Mouse (Mus musculus) retina, postnatal 7 days (tissue): ENCODE data around the gene Tyrobp.

Experiments
- DNase-seq: peaks from one replicate; pipeline ENCODE4 v3.0.0-alpha.2; 2012; ENCODE audit warnings: low read depth, low spot score

Tyrobp gene

GRCm38 (mm10) chr7:30413596-30413995 is at the start of gene Tyrobp:
Gene Tyrobp (plus strand): TSS chr7:30413760.
- DNase-seq, result no peak

GRCm38 (mm10) chr7:30367466-30367865 is 46.1 kb upstream of the Tyrobp start:
- no peak for DNase-seq

DNA sequence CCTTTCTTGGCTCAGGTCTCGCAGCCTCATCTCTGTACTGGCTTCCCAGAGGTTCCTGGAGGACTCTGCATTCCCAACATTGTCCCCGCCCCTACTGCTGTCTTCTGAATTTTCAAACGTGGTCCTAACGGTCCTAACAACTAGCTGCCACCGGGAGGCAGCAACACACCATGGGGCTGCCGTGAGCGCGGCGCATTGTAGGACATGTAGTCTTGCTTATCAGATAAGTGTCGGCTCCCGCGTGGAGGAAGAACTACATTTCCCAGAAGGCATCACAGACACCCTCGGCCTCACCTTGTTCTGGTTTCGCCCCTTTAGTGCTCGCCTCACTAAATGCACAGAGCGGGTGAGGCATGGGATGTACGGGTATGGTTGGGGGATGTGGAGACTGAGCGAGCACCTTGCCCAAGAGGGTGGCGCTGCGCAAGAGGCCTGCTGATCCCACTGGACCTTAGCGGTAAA is 40.0 kb upstream of the Tyrobp start:
- peak; percentile 89 for DNase-seq

- DNase-seq, result no peak
These were observed 33.5 kb upstream of the Tyrobp start for GRCm38 (mm10) chr7:30380061-30380460.

DNA sequence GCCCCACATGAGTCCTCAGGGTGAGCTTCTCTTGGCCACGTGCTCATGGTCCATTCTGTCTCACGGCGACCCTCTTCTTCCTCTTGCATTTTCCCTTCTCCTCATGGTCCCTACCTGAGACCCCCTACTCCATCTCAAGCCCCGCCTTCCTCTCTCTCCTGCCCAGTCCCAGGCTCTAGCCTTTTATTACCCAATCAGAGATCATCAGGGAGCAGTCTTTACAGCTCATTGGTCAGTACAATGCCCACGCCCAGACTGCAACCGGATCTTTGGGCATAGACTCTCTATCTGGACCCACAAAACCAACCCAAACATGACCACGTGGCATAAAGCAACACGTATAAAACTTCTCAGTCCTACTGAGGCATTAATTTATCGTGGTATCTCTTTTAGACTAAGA is 29.5 kb upstream of the Tyrobp start:
- no peak for DNase-seq

DNA sequence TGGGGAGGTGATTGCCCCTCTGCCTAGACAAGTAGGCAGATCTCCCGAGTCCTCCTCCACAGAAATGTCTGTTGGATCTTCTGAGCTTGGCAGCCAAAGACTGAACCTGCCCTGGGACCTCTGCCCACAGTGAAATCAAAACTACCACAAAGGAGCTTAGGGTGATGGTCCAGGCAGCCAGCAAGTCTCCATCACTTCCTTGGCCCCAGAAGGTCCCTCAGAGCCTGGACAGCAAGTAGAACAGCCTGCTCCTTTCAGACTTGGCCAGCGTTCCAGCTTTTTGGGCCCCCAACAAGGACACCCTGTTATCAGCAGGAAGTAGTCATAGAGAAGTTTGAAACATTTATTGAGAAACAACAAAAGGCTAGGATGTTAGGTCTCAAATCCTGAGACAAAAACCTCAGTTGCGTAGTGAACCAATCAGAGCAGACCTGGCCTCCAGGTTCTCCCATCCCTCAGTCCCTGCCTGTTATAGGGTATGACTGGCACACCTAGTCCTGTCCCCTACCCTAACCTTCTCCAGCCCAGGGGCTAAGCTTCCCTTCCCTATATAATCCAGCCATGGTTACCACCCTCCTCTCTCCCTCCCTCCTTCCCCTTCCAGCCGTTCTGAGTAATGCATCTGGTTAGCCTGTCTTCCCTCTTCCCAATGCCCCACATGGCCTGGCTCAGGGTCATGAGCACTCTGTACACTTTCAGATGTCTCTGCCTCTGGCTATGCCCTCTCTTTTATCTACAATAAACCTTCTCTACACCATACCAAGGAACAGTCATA is 20.6 kb upstream of the Tyrobp start:
- DNase-seq, result no peak

- no peak for DNase-seq
These were observed 19.9 kb upstream of the Tyrobp start for GRCm38 (mm10) chr7:30393631-30394030.

DNA sequence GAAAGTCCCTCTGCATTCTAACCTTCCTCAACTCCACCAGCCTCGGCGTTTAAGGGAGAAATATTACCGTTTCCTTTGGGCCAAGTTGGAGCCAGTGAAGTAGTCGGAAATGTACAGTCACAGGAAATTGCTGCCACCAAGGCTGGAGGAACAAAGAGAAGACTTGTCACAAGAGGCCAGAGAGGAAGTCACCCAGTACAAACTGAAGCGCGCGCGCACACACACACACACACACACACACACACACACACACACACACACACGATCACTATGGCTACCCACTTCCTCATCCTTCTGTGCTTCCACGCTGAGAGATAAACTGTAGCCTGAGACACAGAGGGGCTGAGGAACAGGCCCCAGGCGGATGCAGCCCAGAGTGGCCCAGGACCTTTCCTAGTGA is 19.2 kb upstream of the Tyrobp start:
- DNase-seq, result no peak

DNA sequence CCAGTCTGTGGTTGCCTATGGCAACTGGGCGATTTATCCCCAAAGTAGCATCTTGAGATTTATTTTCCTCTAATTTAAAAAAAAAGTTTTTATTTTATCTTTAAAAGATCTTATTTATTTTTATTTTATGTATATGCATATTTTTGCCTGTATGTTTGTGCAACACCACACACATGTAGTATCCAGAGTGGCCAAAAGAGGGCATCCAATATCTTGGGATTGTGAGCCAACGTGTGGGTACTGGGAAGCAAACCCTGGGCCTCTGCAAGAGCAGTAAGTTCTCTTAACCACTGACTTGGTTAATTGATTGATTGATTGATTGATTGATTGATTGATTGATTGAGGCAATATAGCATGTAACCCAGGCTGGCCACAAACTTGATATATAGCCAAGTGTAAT is 18.7 kb upstream of the Tyrobp start:
- DNase-seq, result no peak

DNA sequence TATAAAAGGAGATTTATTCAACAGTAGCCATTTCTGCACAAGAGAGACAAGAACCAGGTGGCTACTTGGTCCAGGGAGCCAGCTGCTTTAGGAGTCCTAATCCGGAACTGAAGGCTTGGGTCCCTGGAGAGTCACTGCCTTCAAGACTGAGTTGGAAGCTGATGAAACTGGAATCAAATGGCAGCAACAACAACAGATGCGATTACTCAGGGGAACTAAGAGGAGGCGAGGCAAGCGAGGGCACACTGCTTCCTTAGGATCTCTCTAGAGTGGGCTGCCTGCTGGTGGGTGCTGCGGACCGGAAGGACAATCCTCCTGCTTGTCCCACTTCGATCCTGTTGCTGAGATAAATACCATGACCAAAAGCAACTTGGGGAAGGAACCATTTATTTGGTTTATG is 13.9 kb upstream of the Tyrobp start:
- no peak for DNase-seq

GRCm38 (mm10) chr7:30402343-30402742 is 11.2 kb upstream of the Tyrobp start:
- DNase-seq, result no peak

GRCm38 (mm10) chr7:30408639-30409038 is 4.9 kb upstream of the Tyrobp start:
- no peak for DNase-seq

DNA sequence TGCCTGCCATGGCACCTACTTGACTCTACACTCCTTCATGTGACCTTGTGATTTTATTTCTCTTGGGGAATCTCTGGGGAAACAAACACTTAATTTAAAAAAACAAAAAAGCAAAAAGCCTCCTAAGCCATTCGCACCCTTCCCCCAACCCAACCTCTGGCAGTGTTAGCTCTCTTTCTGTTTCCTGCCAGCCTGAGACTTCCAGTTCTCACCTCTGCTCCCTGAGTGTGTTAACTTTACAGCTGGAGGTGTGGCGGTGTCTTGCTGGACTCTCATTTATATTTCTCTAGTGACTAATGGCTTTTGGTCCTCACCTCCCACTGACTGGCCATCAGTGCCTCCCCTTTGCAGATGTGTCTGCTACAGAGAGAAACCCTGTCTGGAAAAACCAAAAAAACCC is 3.8 kb upstream of the Tyrobp start:
- no peak for DNase-seq

GRCm38 (mm10) chr7:30411023-30411422 is 2.5 kb upstream of the Tyrobp start:
- no peak for DNase-seq

DNA sequence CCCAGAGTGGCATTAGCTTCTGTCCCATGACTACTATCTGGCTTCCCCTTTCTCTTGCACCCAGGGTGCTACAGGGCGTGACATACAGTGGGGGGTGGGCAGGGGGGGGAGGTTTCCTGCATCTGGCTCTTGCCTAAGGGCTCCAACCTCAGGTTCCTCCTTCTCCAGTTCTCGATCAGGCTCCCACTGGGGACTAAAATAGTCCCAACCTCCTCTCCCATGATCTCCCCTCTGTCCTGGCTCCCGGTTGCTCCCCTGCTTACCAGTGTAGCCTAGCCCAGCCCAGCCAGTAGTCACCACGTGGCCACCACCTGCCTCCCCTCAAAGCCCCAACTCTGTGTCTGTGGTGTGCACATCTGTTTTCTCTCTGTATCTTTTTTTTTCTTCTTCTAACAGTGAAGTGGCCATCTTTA is 819 bp upstream of the Tyrobp start:
- no peak for DNase-seq

- DNase-seq, result no peak
These were observed 4.3 kb downstream of the Tyrobp start for GRCm38 (mm10) chr7:30417856-30418255.

- no peak for DNase-seq
These were observed 6.3 kb downstream of the Tyrobp start, which contains the start of gene Hcst for GRCm38 (mm10) chr7:30419561-30420499. Gene Hcst (minus strand): TSS chr7:30419854.

GRCm38 (mm10) chr7:30420673-30421072 is 7.1 kb downstream of the Tyrobp start:
- no peak for DNase-seq

DNA sequence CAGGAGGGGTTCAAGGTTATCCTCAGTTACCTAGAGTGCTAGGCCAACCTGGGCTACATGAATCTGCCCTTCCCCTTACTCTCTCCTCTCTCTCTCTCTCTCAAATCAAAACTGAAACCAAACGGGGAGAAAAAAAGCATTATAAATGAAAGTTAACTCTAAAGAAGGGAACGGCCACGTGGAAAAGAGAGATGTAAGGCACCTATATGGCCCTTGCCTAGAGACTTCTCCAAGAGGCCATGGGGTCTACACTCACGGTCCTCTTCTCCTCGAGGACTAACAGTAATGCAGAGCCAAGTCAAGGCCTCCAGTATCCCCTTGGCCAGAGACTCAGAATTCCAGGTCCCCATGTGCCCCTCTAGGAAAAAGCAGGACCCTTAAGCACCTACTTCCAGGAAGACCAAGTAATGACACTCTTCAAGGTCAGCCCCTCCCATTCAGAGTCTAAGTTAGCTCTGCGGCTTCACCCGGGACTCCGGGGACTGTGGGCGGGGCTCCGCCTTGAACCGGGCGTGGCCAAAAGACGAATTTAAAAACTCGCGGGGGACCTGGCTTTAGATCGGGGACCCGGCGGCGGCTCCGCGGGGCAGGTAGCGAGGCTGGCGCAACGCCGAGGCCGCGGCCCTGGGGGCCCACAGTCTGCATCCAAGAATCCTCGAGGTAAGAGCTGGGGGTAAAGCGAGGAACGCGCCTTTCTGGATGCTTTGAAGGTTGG is 7.8 kb downstream of the Tyrobp start, which contains the start of gene Nfkbid:
Gene Nfkbid, plus strand, starts transcription at position 558 of the 715 bp plus-strand sequence.
- DNase-seq, result no peak

GRCm38 (mm10) chr7:30421890-30422435 is 8.4 kb downstream of the Tyrobp start:
- peak; percentile 83 for DNase-seq

DNA sequence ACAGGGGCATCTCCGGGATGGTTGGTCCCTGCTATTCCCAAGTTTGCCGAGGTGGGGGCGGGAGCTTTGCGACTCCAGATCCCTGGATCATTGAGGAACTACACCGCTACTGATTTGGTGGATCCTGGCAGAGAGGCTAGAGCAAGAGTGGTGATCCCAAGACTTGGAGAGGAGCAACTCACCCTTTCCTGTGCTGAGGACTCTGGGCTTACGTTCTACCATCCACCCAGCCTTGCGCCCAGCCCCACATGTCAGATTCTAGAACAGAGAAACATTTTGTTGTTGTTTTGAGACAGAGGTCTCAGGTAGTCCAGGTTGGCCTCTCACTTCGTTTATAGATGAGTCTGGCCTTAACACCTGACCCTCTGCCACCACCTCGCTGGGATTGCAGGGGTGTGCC is 9.0 kb downstream of the Tyrobp start:
- DNase-seq, result no peak
